Mouse (Mus musculus) bone marrow macrophage, adult 2 months (primary cell): ENCODE measurements at regions not wholly inside any gene's neighbourhood (a gene's known extent, or its start where the extent isn't known, plus 50 kb on each side); places are given as distances from the start of the nearest gene placed in this dataset.

Experiments used
- CTCF ChIP-seq: IDR thresholded peaks from 2 replicates; pipeline ENCODE4 v1.5.1; 2012; ENCODE audit warnings: low read depth, mild to moderate bottlenecking, low read length, moderate library complexity
- POLR2A ChIP-seq: IDR thresholded peaks from 2 replicates; pipeline ENCODE4 v1.6.1; 2012; ENCODE audit warnings: mild to moderate bottlenecking, low read depth, low read length, borderline replicate concordance

GRCm38 (mm10) chr15:60392267-60392666 is 375.9 kb upstream of the 4933412E24Rik start:
- TF ChIP-seq POLR2A (no peak), CTCF (no peak)
